Mouse (Mus musculus): ENCODE results near the gene Cand1. TPM values are rescaled to one million over a fixed set of nuclear protein-coding genes. Genes with fewer than 3 reads are reported as not detected.

Gene Cand1
- 10 to 100 TPM; 37.9 to 56.3 TPM for total RNA-seq (2021)
- long read RNA-seq, experiment 1, full-length matches to known transcripts: 49 of 62 reads
- long read RNA-seq, experiment 1, partial matches to known transcripts: 9 of 62 reads
- long read RNA-seq, experiment 1, other reads (novel, unspliced or antisense): 4 of 62 reads
- long read RNA-seq, experiment 2, full-length matches to known transcripts: 31 of 42 reads
- long read RNA-seq, experiment 2, partial matches to known transcripts: 8 of 42 reads
- long read RNA-seq, experiment 2, other reads (novel, unspliced or antisense): 3 of 42 reads

GRCm38 (mm10) chr10:119239969-119240721 lies at the start of gene Cand1:
Gene Cand1, minus strand, starts transcription at chr10:119240055.
- peak; percentile 100 for DNase-seq

DNA sequence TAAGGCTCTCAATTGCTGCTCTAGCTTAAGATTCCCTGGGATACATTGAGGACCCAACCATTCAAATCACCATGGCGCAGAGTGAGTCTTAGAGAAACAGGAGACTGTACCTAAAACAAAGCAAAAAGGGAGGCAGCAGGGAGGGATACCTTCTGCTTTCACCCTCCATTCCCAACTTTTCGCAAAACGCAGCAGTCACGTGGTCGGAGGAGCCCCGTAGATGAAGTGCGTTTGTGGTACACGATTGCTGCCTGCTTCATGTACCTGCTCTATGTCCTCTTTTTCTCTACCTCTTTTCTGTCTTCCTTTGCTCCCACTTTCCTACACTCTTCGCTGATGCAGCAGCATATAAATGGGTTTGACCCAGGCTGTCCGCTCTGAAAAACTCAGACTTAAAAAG lies 39.0 kb upstream of the Cand1 start:
- DNase-seq: no peak

DNA sequence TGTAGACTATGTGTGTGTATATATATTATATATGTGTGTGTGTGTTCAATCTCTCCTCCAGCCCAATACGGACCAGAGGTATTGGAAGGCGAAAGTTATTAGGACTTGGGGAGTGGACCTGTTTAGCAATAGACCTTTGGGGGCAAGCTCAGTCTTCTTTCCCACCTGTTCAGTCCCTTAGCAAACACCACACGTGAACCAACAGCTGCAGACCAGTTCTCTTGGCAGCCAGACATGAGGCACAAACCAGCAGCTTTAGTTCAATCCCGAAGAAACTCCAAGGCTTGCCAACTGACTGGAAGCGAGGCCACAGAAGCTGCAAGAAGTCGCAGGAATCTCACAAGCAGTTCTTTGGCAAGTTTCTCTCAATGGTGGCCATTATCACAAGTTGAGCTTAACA lies 34.5 kb upstream of the Cand1 start:
- DNase-seq: no peak

DNA sequence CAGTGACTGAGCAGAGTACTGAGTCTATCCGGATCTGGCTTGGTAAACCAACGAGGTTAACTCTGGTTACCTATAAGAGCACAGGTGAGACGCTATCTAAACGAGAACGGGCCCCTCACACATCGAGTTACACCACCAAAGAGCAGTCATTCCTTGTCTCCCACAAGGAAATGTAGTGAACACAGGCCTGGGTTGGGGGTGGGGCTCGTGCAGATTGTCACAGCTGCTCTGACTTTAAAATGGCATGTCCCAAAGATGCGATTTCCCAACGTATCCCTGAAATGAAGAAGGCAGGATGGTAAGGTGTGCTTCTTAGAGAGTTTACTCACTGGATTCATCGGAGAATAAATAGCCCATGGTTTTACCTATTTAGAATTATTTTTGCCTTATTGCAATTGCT lies 32.7 kb upstream of the Cand1 start:
- no peak for DNase-seq

DNA sequence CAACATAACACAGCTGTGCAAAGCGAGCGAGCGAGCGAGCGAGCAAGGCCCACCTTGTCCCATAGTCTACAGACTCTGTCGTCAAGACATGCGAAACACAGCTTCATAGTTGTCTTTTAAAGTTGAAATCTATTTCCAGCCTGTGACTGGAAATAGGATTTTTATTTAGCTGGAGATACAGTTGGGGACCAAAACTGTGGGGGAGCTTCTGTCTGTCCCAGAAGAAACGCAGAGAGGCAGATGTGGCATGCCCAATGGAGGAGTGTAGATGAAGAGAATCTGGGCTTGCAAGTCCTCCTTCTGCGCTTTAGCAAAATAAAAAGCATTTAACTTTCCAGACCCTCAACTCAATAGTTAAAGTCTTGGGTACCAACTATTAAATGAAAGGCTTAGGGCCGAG lies 32.1 kb upstream of the Cand1 start:
- no peak for DNase-seq

GRCm38 (mm10) chr10:119271101-119271500 lies 31.2 kb upstream of the Cand1 start:
- DNase-seq: no peak

- no peak for DNase-seq
Observed at GRCm38 (mm10) chr10:119270384-119270985, 30.6 kb upstream of the Cand1 start.

DNA sequence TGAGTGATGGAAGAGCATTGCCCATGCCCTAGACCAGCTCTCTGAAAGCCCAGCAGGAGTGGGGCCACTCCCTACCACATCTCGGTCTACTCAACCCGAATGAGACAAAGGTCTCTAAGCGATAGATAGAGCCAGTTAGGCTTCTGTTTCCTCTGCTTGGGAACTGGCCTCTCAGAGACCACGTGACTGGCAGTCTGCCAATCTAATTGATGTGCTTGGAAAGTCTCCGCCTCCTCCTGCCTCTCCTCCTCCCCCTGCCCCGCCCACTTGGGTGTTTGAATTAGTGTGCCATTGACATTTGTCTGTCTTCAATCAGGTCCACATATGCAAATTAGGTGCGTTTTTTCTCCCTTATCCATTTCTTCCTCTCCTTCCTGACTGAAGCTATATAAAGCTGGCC lies 24.9 kb upstream of the Cand1 start:
- DNase-seq: no peak

DNA sequence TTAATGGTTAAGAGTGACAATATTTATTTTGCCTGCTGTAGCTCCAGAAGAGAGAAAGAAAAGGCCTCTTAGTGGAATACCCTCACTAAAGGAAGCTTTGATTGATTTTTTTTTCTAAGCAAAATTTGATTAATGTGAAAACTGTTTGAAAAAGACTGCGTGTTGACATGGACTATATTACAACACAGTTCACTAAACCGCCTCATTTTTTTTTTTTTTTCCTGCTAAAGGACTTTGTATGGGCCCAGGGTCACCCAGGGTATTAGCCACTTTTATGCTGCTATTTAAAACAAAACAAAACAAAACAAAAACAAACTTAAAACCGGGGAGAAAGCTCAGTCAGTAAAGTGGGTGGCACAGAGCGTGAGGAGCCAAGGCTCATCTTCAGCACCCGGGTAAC lies 23.0 kb upstream of the Cand1 start:
- DNase-seq: no peak

- no peak for DNase-seq
Observed at GRCm38 (mm10) chr10:119257876-119258275, 18.0 kb upstream of the Cand1 start.

DNA sequence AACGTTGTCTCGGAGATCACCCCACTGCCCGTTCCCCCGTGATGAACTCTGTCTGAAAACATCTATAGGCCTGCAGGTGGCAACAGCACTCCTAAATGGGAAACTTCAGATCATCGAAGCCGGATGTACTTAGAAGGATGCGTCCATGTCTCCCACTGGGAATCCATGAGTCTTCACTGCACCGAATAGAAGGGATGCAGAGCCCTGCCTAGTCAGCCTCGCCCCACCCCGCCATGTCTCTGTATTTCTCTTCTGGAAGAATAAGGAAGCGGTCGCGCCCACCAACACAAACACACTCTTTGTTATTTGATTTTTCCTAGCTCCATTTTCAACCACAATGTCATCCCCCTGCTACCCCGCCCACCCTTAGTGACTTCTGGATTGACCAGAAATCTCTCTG lies 4.3 kb upstream of the Cand1 start:
- DNase-seq: no peak

DNA sequence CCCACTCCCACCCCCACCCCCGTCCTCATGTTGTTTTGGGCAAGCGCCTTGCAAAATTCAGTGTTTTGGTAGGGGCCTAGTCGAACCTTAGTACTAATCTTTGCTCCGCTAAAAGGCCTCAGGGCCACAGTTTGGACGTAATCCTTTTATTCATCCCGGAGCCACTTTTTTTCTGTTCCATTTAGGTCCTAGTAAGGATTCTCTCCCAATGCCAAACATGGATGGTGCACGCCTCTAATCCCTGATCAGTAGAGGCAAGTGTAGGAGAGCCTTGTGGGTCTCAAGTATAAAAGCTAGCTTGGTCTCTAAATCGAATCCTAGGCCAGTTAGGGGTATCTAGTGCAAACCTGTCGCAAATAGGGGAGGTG lies 851 bp upstream of the Cand1 start:
- DNase-seq: no peak

DNA sequence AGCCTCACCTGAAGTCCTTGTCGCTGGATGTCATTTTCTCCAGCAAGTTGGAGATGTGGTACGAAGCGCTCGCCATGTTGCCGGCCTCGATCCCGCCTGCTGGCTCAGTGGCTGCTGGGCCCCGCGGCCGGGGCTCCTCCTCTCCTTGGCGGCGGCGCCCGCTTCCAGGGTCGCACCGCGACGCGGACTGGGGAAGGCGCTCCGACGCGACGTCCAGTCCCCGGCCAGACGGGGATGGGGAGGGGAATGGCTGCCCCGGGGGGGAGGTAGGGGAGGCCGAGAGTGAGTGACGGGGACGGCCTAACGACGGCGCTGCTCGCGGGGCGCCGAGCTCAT lies 254 bp downstream of the Cand1 start:
- no peak for DNase-seq

DNA sequence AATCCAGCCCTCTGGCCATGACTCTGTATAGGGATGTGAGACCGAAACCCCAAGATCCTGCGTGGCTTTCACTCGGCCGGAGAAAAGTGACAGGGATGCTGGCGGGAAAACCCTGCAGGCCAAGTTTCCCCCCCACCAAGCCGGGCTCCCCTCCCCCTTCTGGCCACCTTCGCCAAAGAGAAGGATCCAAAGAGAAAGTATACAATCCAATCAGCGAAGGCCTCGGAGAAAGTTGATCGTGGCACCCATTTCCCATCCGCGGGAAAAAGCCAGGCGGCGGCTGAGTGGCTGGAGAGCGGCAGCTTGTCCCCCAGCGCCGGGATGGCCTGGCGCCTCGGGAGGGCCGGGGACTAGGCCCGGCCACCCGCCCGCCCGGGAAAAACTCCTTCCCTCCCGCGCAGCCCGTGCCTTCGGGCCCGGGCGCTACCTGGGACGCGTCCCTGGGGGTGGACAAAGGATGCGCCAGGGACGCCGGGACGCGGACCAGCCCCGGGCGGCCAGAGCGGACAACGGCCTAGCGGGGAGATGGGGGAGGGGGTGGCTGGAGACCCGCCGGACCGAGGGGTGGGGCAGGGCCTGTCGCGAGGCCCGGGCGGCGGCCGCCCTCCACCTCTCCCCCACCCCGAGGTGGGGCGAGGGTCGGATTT lies 747 bp downstream of the Cand1 start:
- DNase-seq: peak; percentile 56

- no peak for DNase-seq
Observed at GRCm38 (mm10) chr10:119231526-119231925, 8.3 kb downstream of the Cand1 start.

DNA sequence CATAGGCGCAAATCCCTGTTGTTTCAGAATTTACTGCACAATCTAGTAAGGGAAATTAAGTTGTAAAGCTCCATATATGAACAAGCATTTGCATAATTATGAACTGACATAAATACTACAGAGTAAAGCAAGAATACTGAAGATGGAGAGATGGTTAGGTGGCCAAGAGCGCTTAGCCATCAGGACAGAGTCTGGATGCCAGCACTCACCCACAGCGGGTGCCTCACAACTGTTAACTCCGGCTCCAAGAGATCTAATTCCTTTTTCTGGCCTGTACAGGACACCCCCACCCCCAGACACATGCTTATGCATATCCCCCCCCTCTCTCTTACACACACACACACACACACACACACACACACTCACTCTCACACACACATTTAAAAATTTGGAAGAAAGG lies 9.2 kb downstream of the Cand1 start:
- no peak for DNase-seq

DNA sequence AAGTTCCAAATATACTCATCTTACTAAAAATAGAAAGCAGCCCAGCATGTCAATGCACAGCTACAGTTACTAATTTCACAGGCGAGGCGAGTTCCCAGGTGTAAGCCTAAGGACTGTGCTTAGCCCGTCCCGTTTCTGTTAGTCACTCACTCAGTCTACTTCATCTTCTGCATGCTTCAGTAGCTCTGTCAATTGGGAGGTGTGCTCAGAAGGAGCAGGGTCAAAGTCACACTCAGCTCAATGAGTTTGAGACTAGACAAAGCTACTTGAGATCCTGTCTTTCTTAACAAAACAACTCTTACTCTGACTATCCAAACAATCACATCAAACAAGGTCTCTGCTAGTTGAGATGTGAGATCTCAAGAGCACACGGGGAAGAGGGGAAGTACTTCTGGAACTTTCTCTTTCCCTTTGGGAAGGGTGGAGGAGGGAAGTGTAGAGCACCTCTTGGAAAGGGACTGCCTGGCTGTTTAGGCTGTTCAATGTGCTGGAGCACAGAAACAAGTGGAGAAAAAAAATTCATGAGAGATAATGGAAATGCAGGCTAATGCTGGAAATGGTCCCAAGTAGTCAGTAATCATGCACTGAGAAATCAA lies 9.7 kb downstream of the Cand1 start:
- no peak for DNase-seq

DNA sequence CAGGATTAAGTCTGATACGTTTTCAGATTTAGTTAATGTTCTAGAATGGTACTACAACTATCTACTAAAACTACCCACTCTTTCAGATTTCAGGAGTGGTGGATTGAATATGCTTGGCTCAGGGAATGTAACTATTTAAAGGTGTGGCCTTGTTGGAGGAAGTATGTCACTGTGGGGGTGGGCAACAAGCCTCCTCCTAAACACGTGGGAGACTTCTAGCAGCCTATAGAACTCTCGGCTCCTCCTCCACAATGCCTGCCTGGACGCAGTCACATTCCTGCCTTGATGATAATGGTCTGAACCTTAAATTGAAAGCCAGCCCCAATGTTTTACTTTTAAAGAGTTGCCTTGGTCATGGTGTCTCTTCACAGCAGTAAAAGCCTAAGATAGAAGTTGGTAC lies 16.2 kb downstream of the Cand1 start:
- no peak for DNase-seq

GRCm38 (mm10) chr10:119221631-119222030 lies 18.2 kb downstream of the Cand1 start:
- DNase-seq: peak; percentile 16

DNA sequence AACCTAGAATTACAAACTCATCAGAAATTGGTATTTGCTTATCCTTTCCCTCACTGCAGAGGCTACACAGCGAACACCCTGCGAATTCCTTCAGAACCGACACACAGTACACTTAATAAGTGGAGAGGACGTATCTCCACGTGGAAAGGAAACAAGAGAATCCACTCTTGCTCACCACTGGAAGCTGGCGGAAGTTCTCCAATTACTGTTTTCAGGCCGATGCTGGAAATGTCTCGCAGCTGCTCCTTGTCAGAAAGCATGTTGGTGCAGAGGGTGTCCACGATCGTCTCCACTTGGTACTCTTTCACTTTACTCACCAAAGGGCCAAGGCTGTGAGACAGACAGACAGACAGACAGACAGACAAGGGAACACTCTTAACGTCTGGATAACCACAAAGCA lies 20.4 kb downstream of the Cand1 start:
- DNase-seq: peak; percentile 14

DNA sequence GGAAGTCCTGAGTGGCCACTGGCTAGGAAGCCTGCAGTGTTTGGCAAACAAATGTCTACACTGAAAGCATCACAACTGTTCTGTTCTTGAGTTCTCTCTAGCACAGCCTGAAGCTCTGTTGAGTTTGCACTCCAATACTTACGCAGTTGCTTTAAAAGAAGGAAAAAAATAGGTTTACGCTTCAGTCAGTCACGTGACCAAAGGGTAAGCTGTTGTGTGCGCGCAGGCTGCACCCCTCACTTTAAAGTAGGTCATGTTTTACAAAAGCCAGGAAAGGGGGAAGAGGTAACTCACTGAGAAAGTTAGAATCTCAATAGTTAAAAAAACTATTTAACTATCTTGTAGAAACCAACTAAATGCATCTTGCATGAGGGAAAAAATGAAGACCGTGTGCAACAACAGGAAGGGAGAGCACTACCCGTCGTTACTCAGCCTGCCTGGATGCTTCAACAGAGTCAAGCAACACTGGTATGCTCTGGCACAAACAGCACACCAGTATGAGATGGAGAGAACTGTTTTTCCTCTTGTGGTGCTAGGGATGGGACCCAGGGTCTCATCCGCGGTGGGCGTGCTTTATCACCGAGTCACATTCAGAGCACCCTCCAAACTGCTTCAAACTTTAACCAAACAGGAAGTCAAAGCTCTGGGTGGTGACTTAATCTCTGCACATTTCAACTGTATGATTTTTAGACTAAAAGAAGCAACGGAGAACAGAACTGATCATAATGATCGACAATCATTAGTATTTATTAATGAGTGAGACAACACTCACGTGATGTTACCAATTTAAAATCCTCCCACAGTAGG lies 21.4 kb downstream of the Cand1 start:
- no peak for DNase-seq

DNA sequence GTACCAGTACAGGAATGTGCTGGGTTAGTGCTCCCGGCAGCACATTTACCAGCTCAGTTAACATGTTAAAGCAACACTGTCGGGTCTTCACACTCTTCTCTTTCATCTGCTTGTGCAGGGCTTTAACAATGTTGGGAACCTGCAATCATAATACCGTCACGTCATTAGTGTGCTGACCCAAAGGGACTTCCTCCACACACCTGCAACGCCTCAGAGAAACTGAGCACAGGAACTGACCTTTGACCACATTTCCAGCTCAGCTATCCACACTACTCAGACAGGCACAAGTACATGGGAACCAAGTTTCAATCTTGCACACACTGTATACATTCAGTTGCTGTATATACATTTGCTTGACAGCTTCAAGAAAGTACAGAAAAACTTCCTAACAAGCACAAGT lies 27.4 kb downstream of the Cand1 start:
- DNase-seq: no peak

Measured in gastrocnemius, postnatal 10 days (tissue).